Mouse (Mus musculus) brain, adult 2 months (tissue): ENCODE measurements at regions not wholly inside any gene's neighbourhood (a gene's known extent, or its start where the extent isn't known, plus 50 kb on each side); places are given as distances from the start of the nearest gene placed in this dataset.

Source experiments
- DNase-seq: peaks from one replicate; pipeline ENCODE4 v3.0.0; 2011; ENCODE audit warnings: low read depth, low spot score

- DNase-seq, result no peak
Observed at GRCm38 (mm10) chr11:24340677-24341076, 262.8 kb downstream of the Bcl11a start.

- DNase-seq, result no peak
Observed at GRCm38 (mm10) chr11:24341650-24342049, 263.8 kb downstream of the Bcl11a start.

DNA sequence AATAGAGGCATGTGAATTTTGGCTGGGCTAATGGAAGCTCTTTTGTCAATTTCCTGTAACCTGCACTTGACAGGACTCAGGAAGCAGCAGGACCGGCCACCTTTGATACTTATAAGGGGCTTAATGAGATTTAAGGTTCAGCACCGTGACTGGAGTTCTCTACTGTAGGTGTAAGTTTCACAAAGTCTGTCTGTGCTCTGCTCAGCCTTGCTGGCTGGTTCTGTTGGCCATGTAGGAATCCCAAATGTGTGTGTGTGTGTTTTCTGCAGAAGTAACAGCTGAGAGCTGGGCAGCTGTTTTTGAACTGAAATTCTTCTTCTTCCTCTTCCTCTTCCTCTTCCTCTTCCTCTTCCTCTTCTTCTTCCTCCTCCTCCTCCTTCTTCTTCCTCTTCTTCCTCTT lies 264.3 kb downstream of the Bcl11a start:
- no peak for DNase-seq

- DNase-seq, result no peak
Observed at GRCm38 (mm10) chr11:24342732-24343131, 264.9 kb downstream of the Bcl11a start.

DNA sequence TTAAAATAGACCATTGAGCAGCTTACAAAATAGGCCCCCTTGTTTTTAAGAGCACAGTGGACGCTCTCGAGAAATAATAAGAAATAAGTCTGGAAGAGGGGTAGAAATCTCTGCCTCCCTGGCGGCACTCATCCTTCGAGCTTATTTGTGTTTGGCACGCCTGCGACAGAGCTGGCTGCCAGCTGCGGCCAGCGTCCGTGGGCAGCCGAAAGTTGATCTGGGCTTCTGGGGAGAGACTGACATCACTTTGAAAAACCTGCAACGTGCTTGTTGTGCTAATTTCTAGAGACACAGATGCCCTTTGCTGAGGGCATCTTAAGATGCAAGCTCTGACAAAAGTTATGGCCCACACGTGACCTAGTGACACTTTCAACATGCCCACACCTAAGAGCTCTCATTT lies 269.4 kb downstream of the Bcl11a start:
- DNase-seq, result peak; percentile 16

- DNase-seq, result no peak
Observed at GRCm38 (mm10) chr11:24348741-24349140, 270.9 kb downstream of the Bcl11a start.

- DNase-seq, result no peak
Observed at GRCm38 (mm10) chr11:24349967-24350643, 272.2 kb downstream of the Bcl11a start.

DNA sequence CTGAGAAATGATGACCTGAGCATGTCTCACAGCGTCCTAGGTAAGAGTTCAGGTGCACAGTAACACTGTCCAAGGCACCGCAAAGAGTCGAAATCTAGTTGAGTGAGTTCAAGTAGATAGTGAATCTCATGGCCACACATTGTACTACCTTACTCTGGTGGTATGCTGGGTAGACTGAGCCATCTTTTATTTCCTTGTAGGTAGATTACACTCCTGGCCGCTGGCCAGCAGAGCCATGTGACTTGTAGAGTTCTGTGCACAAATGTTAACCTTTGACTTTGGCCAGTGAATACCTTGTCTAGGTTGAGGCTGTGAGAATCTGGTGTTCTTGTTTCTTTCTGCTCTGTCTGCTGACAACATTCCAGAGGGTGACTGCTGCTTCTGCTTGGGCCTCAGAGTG lies 273.0 kb downstream of the Bcl11a start:
- DNase-seq, result no peak

GRCm38 (mm10) chr11:24352071-24352470 lies 274.2 kb downstream of the Bcl11a start:
- no peak for DNase-seq

GRCm38 (mm10) chr11:24353056-24353455 lies 275.2 kb downstream of the Bcl11a start:
- DNase-seq, result peak; percentile 86

DNA sequence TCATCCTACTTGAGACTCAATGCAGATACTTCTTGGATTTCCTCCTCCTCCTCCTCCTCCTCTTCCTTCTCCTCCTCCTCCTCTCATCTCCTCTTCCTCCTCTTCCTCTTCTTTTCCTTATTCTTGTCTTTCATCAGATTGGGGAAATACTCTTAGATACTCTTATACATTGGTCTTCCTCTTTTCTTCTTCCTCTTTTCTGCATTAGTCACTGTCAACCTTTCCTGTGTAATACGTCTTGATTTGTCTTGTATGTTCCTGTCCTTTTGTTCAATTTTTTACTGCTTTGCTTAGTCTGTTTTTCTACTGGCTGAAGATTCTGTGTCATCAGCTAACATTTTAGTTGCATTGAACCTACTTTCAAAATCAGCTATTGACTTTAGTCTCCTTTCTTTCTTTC lies 279.5 kb downstream of the Bcl11a start:
- DNase-seq, result no peak

DNA sequence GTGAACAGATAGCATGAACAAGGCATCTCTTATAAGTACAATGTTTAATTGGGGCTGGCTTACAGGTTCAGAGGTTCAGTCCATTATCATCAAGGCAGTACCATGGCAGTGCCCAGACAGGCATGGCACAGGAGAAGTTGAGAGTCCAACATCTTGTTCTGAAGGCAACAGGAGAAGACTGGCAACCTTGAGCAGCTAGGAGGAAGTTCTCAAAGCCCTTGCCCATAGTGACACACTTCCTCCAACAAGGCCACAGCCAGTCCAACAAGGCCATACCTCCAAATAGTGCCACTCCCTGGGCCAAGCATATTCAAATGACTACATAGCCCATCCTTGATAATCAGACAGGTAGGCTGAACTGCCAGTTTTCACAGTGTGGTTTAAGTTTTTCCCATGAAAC lies 281.2 kb downstream of the Bcl11a start:
- DNase-seq, result no peak

GRCm38 (mm10) chr11:24361998-24362687 lies 284.3 kb downstream of the Bcl11a start:
- no peak for DNase-seq

DNA sequence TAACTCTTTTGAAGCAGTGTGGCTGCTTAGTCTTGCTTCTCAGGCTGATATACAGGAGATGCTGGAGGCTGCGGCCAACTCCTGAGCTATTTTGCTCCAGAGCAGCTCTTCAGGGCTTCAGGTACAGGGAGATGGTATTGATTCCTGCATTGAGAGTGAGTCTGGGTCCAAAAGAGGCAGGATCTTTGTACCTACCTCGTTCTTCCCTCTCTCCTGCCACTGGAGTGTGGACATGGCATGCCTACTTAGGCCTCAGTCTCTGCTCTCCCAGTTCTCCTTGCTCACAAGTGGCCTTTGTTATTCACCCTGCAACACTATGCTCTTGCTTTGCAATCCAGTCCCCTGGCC lies 284.8 kb downstream of the Bcl11a start:
- no peak for DNase-seq

DNA sequence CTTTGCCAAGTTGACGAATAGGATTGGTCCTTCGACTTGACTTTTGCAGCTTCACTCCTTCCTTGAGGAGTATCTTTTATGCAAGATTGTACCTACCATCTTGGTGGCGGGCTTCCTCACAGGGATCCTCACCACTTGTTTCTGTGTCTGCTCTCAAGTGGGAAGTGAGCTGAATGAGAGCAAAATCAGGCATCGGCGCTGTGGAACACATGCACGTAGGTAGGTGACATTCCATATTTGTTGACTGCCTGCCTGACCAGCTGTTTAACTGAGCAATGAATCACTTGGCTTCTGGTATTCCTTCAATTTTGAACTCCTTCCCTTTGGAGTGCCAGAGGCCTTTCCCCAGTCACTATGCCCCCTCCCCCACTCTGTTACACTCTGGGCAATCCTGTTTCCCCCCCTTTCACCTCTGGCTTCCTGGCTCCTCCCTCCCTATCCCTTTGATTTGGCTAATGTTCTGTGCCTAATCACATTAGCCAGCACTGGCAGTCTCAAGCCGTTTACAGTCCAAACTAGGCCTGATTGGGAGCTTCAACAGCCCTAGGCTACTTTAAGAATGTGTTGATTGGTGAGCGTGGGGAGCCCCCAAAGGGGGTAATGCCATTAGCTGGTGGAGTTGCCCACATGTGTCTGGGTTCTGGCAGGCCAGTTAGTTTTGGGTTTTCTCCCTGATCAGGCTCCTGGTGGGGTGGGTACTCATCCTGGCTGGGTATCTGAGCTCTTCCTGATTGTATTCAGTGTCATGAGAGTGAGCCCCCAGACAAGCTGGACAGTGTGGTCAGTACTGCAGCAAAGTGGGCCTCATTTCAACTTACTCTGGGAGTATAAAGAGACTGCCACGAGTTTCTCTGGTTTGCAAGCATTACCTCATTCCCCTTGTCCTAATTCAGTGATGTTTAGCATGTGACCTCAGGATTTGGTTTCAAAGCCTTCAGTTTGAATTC lies 285.8 kb downstream of the Bcl11a start:
- peak; percentile 76 for DNase-seq

GRCm38 (mm10) chr11:24370198-24370860 lies 292.5 kb downstream of the Bcl11a start:
- DNase-seq, result no peak

DNA sequence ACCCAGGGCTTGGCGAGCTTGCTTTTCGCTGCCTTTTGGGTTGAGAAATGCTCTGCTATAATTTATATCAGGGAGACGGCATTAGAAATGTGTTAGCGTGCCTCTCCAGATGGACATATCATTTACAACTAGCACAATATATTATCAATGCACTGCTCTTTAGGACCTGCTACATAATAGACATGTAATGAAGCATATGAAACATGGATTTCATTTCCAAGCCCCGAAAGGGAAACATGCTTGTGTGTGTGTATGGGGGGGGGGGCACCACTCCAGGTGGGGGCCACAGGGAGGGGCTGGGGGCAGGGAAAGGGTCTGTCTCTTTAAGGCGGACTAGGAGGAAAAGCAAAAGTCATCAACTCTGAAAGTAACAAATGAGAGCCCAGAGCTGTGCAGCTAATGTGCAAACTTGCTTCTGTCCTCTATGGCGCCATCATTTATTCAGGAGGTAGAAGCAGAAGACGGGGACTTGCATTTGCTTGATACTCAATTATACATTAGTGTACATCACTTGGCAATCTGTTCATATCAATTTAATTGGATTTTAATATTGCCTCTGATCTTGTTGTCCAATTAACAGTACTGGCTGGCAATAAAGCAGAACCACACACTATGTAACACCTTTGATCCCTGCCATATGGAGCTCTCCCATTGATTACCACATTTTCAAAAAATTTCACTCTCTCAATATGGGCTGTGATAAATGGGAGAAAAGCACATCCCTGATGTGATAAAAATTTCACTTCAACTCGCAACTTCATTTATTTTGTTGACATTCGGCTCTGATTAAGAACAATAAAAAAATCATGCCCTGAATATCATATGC lies 293.2 kb downstream of the Bcl11a start:
- no peak for DNase-seq

DNA sequence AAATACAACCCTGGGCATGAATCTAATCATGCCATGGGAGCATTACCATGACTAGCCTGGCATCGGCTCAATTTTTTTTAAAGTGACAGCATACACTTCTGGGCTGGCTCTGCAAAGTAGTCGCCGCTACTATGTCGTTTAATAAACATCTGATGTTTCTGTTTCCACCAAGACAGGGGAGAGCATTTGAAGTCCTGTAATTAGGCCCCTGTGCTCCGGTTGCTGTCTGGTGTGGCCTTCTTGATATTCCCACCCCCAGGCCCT lies 293.8 kb downstream of the Bcl11a start:
- DNase-seq, result no peak

GRCm38 (mm10) chr11:24371963-24372362 lies 294.1 kb downstream of the Bcl11a start:
- no peak for DNase-seq

GRCm38 (mm10) chr11:24372616-24373015 lies 294.8 kb downstream of the Bcl11a start:
- no peak for DNase-seq

DNA sequence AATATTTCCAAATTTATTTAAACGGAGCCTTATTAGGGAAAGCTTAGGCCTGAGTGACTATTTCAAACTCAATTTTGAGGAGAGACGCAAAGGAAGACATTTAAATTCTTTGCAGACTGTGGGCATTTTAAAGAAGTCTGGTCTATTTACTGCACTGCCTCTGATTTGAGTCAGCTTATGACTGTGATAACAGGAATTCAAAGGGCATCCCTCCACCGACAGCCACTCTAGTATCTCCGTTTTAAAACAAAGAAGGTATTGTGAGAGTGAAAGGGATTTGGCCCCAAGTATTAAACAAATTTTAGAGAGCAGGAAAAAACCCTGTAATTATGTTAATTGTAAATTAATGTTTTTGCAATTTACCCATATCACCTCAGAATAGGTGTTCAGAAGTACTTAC lies 295.4 kb downstream of the Bcl11a start:
- DNase-seq, result no peak
